Mouse (Mus musculus): ENCODE results near the gene Cntrl. TPM values are rescaled to one million over a fixed set of nuclear protein-coding genes. Genes with fewer than 3 reads are reported as not detected.
A peak's percentile ranks its signal among the peaks of the same experiment; 100 is the strongest.

Cntrl gene
- polyA plus RNA-seq, 1 experiment from 2014 or later = 34.6 TPM

- WGBS = 70% methylated on average over 6 of the region's 6 CpGs
- no peak overlapping the region for H3K4me3 ChIP-seq (ENCODE audit: low read depth, low read length)
- no peak overlapping the region for H3K4me2 ChIP-seq (replicated peaks; ENCODE audit: low read depth, low read length)
- H3K27ac ChIP-seq (ENCODE audit: low read length) = no peak overlapping the region
- H3K36me3 ChIP-seq (ENCODE audit: control insufficient read depth, insufficient read depth, low read length) = peaks cover 4% of the 10 kb centered on the region
- H3K9ac ChIP-seq (replicated peaks; ENCODE audit: low read depth, low read length) = no peak overlapping the region
- no peak for ATAC-seq (ENCODE audit: insufficient number of reproducible peaks, insufficient read depth, low FRiP score, low read depth)
- H3K9me3 ChIP-seq (ENCODE audit: control insufficient read depth, low read depth, low read length) = no peaks in the 10 kb centered on the region
- H3K4me1 ChIP-seq (ENCODE audit: control insufficient read depth, insufficient read depth, low read length) = peaks cover 16% of the 10 kb centered on the region
- H3K27me3 ChIP-seq (ENCODE audit: control insufficient read depth, insufficient read depth, low read length) = no peaks in the 10 kb centered on the region
These were observed 86.6 kb downstream of the Cntrl start for GRCm38 (mm10) chr2:35195626-35196544.

GRCm38 (mm10) chr2:35199541-35199940 lies 90.2 kb downstream of the Cntrl start:
- H3K9ac ChIP-seq (replicated peaks; ENCODE audit: low read depth, low read length) = peak overlapping the region; percentile 97
- peaks cover 4% of the 10 kb centered on the region for H3K36me3 ChIP-seq (ENCODE audit: control insufficient read depth, insufficient read depth, low read length)
- peak overlapping the region; percentile 100 for H3K4me3 ChIP-seq (ENCODE audit: low read depth, low read length)
- no peaks in the 10 kb centered on the region for H3K9me3 ChIP-seq (ENCODE audit: control insufficient read depth, low read depth, low read length)
- no peaks in the 10 kb centered on the region for H3K27me3 ChIP-seq (ENCODE audit: control insufficient read depth, insufficient read depth, low read length)
- H3K27ac ChIP-seq (ENCODE audit: low read length) = no peak overlapping the region
- no peak for ATAC-seq (ENCODE audit: insufficient number of reproducible peaks, insufficient read depth, low FRiP score, low read depth)
- peak overlapping the region; percentile 96 for H3K4me2 ChIP-seq (replicated peaks; ENCODE audit: low read depth, low read length)
- 10% methylated on average over 5 of the region's 5 CpGs for WGBS
- peaks cover 16% of the 10 kb centered on the region for H3K4me1 ChIP-seq (ENCODE audit: control insufficient read depth, insufficient read depth, low read length)

- no peaks in the 10 kb centered on the region for H3K27me3 ChIP-seq (ENCODE audit: control insufficient read depth, insufficient read depth, low read length)
- H3K27ac ChIP-seq (ENCODE audit: low read length) = peak overlapping the region; percentile 98
- H3K4me1 ChIP-seq (ENCODE audit: control insufficient read depth, insufficient read depth, low read length) = peaks cover 16% of the 10 kb centered on the region
- WGBS = under 1% methylated on average over 85 of the region's 90 CpGs
- H3K9me3 ChIP-seq (ENCODE audit: control insufficient read depth, low read depth, low read length) = no peaks in the 10 kb centered on the region
- peak overlapping the region; percentile 100 for H3K4me3 ChIP-seq (ENCODE audit: low read depth, low read length)
- peaks cover 4% of the 10 kb centered on the region for H3K36me3 ChIP-seq (ENCODE audit: control insufficient read depth, insufficient read depth, low read length)
- peak overlapping the region; percentile 96 for H3K4me2 ChIP-seq (replicated peaks; ENCODE audit: low read depth, low read length)
- peak; percentile 79 for ATAC-seq (ENCODE audit: insufficient number of reproducible peaks, insufficient read depth, low FRiP score, low read depth)
- H3K9ac ChIP-seq (replicated peaks; ENCODE audit: low read depth, low read length) = peak overlapping the region; percentile 97
These were observed 90.9 kb downstream of the Cntrl start for GRCm38 (mm10) chr2:35199971-35200897.

GRCm38 (mm10) chr2:35200898-35201668 lies 91.8 kb downstream of the Cntrl start, which contains the start of gene Rab14:
Rab14 (minus strand) TSS chr2:35201120.
- peak within 1 kb of the TSS; percentile 97 for H3K9ac ChIP-seq (replicated peaks; ENCODE audit: low read depth, low read length)
- peak within 1 kb of the TSS; percentile 96 for H3K4me2 ChIP-seq (replicated peaks; ENCODE audit: low read depth, low read length)
- peak; percentile 98 for ATAC-seq (ENCODE audit: insufficient number of reproducible peaks, insufficient read depth, low FRiP score, low read depth)
- H3K36me3 ChIP-seq (ENCODE audit: control insufficient read depth, insufficient read depth, low read length) = peaks cover 4% of the 10 kb centered on the region
- no peaks in the 10 kb centered on the region for H3K9me3 ChIP-seq (ENCODE audit: control insufficient read depth, low read depth, low read length)
- no peaks in the 10 kb centered on the region for H3K27me3 ChIP-seq (ENCODE audit: control insufficient read depth, insufficient read depth, low read length)
- under 1% methylated on average over 47 of the region's 47 CpGs for WGBS
- H3K27ac ChIP-seq (ENCODE audit: low read length) = peak within 1 kb of the TSS; percentile 98
- H3K4me3 ChIP-seq (ENCODE audit: low read depth, low read length) = peak within 1 kb of the TSS; percentile 100
- peaks cover 15% of the 10 kb centered on the region for H3K4me1 ChIP-seq (ENCODE audit: control insufficient read depth, insufficient read depth, low read length)

- no peak for ATAC-seq (ENCODE audit: insufficient number of reproducible peaks, insufficient read depth, low FRiP score, low read depth)
- no peaks in the 10 kb centered on the region for H3K9me3 ChIP-seq (ENCODE audit: control insufficient read depth, low read depth, low read length)
- H3K4me1 ChIP-seq (ENCODE audit: control insufficient read depth, insufficient read depth, low read length) = peaks cover 7% of the 10 kb centered on the region; the same call in 1 of the 2 replicates
- H3K4me2 ChIP-seq (replicated peaks; ENCODE audit: low read depth, low read length) = no peak overlapping the region
- H3K4me3 ChIP-seq (ENCODE audit: low read depth, low read length) = no peak overlapping the region
- no peak overlapping the region for H3K27ac ChIP-seq (ENCODE audit: low read length)
- no peaks in the 10 kb centered on the region for H3K27me3 ChIP-seq (ENCODE audit: control insufficient read depth, insufficient read depth, low read length)
- H3K36me3 ChIP-seq (ENCODE audit: control insufficient read depth, insufficient read depth, low read length) = no peaks in the 10 kb centered on the region
- H3K9ac ChIP-seq (replicated peaks; ENCODE audit: low read depth, low read length) = no peak overlapping the region
These were observed 94.4 kb downstream of the Cntrl start for GRCm38 (mm10) chr2:35203729-35204128.

GRCm38 (mm10) chr2:35206761-35207160 lies 97.5 kb downstream of the Cntrl start:
- no peak overlapping the region for H3K27ac ChIP-seq (ENCODE audit: low read length)
- H3K4me3 ChIP-seq (ENCODE audit: low read depth, low read length) = no peak overlapping the region
- no peaks in the 10 kb centered on the region for H3K9me3 ChIP-seq (ENCODE audit: control insufficient read depth, low read depth, low read length)
- ATAC-seq (ENCODE audit: insufficient number of reproducible peaks, insufficient read depth, low FRiP score, low read depth) = no peak
- no peaks in the 10 kb centered on the region for H3K27me3 ChIP-seq (ENCODE audit: control insufficient read depth, insufficient read depth, low read length)
- WGBS = 83% methylated on average over 3 of the region's 3 CpGs
- H3K36me3 ChIP-seq (ENCODE audit: control insufficient read depth, insufficient read depth, low read length) = no peaks in the 10 kb centered on the region
- H3K9ac ChIP-seq (replicated peaks; ENCODE audit: low read depth, low read length) = no peak overlapping the region
- H3K4me1 ChIP-seq (ENCODE audit: control insufficient read depth, insufficient read depth, low read length) = no peaks in the 10 kb centered on the region
- no peak overlapping the region for H3K4me2 ChIP-seq (replicated peaks; ENCODE audit: low read depth, low read length)

GRCm38 (mm10) chr2:35208054-35208453 lies 98.8 kb downstream of the Cntrl start:
- no peak for ATAC-seq (ENCODE audit: insufficient number of reproducible peaks, insufficient read depth, low FRiP score, low read depth)

More at GRCm38 (mm10) chr2:35208054-35208453, 98.8 kb downstream of the Cntrl start:
- no peaks in the 10 kb centered on the region for H3K36me3 ChIP-seq (ENCODE audit: control insufficient read depth, insufficient read depth, low read length)
- no peaks in the 10 kb centered on the region for H3K4me1 ChIP-seq (ENCODE audit: control insufficient read depth, insufficient read depth, low read length)
- no peak overlapping the region for H3K4me3 ChIP-seq (ENCODE audit: low read depth, low read length)
- H3K9ac ChIP-seq (replicated peaks; ENCODE audit: low read depth, low read length) = no peak overlapping the region
- H3K9me3 ChIP-seq (ENCODE audit: control insufficient read depth, low read depth, low read length) = no peaks in the 10 kb centered on the region
- H3K4me2 ChIP-seq (replicated peaks; ENCODE audit: low read depth, low read length) = no peak overlapping the region
- no peak overlapping the region for H3K27ac ChIP-seq (ENCODE audit: low read length)
- no peaks in the 10 kb centered on the region for H3K27me3 ChIP-seq (ENCODE audit: control insufficient read depth, insufficient read depth, low read length)
- WGBS = 77% methylated on average over 3 of the region's 3 CpGs
